Mouse (Mus musculus) adipocyte (in vitro differentiated cells): ENCODE measurements at regions not wholly inside any gene's neighbourhood (a gene's known extent, or its start where the extent isn't known, plus 50 kb on each side); places are given as distances from the start of the nearest gene placed in this dataset.

ENCODE experiments used
- DNase-seq: peaks from one replicate; pipeline ENCODE4 v3.0.0-alpha.2; 2016; ENCODE audit warnings: low spot score

DNA sequence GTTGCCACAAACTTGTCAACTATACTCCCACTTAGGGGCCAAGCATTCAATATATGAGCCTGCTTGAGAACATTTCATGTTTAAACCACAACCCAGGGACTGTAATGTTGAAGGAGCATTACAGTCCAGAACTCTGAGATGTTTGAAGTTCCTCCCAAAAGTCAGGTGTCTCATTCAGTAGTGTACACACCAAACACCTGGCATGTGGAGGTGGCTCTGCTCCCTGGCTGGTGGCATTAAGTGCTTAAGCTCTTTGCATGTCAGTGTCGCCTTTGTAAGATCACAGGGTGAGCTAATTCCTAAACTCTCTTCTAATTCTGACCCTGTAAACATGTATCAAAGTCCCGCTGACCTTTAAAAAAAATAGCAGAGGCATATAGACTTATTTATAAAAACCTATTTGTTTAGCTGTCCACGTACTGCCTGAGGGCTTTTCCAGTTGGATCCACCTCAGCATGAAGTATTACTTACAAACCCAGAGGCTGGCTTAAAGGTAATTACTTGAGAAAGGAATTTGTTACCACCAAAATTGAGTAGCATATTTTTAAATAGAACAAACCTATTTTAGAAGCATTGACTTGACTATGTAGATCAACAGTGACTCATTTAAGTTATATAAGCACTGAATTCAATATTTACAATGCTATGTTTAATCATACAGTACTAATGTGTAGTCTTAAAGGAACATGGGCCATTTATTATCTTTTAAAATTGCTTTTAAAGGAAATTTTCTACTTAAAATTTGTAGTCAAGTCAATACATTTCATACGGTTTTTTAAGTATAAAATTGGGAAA is 276.3 kb upstream of the Fermt1 start:
- no peak for DNase-seq

DNA sequence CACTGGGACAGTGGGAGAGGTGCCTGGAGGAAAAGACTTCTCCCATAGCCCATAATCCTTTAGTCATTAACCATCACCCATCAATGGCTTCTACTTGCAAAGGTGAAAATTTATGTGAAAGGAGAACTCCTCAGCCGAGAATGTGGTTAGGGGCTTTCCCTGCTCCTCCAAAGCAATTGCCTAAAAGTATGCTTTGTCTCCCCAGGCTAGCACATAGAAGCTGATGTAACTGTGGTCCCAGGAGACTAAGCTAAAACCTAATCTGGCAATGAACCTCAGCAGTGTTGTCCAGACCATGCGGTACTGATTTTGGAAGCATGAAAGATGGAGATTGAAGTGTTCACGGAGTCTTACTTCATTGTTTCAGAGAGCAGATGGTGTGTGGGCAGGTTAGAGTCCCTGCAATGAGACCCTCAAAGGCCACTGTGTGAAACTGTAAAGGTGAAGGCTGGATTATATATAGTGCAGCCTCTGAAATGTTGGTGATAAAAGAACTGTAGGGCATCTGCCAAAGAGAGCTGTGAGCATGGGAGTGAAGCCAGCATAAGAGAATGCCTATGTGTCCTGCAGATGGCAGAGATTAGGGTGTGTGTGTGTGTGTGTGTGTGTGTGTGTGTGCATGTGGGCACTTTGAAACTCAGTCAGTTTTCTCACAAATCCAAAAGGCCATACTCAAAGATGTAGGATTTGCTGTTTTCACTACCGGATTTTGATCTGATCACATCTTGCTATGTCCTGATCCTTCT is 289.6 kb upstream of the Fermt1 start:
- no peak for DNase-seq

DNA sequence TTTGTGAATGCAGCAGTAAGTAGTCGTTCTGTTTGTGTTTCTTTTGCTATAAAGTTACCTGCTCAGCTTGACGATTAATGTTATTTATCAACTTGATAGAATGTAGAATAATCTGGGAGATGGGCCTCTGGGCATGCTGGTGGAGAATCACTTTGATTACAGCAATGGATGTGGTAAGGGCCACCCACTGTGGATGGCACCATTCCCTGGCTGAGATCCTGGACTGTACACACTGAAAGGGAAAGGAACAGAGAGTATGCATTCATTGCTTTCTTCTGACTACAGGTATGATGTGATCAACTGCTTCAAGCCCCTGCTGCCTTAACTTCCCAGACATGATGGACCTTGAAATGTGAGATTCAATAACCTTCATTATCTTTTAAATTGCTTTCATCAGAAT is 299.8 kb upstream of the Bmp2 start:
- DNase-seq: no peak

DNA sequence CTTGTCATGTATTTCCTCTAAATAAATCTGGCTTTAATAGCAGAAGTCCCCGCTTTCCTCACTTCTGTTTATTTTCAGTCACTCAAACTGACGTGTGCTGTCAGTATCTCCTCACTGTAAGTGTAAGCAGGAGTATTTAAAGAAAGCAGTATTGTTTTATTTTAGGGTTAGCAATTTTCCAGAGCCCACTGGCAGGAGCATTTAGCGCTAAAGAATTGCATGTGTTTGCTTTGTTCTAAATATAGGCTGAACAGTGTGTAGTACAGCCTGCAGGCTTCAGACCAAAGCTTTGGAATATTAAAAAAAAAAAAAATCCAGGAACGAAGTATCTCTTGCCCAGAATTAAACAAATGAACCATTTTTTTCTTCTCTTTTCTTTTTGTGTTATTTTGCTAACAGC is 277.5 kb upstream of the Bmp2 start:
- no peak for DNase-seq

DNA sequence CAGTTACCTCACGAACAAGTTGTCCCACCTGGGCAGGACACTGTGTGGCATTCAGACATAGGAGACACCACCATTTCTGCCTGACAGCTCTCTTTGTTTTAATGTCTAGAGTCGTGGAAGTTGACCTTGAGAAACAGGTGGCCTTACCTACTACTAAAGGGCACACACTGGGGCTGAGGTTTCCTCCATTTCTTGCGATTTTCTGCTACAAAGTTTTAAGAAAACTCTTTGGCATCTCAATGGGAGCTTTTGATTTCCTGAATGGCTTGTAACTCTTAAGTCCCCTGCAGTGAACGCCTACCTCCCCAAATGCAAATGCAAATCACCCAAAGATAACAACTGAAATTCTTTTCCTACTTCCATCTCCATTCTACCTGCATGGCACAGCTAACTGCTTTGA is 273.4 kb upstream of the Bmp2 start:
- no peak for DNase-seq

DNA sequence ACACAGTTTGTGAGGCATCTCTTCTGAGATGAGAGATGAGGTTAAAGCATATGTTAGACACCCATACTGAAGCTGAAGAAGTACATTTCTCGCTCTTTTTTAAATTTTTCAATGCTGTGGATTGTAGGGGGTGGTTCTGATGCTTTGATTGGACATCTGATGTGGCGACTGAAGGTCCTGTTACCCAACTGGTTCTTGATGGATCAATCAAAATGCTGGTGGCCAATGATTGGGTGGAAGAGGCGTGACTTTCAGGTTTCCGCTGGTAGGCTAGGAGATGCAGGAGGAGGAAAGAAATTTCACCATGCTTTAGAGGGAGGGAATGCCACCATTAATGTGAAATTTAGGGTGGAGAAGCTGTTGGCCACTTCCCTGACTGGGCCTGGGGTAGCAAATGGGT is 272.7 kb upstream of the Bmp2 start:
- DNase-seq: no peak

DNA sequence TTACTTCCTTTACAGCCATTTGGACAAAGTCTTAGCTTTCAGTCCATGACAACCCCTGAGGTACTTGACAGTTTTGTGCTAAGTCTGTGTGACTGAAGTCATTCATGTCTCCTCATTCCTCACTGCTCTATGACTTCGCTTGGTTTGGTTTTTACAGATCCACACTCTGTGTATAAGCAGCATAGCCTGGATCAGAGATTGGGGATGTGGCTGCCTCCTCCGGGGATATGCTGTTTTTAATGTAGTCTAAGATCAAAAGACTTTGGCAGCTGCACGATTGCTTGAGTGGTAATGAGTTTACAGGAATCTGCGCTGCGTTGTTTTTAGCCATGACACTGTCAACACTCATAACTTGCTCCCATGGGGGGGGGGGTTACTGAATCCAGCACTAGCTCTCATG is 269.3 kb upstream of the Bmp2 start:
- no peak for DNase-seq

DNA sequence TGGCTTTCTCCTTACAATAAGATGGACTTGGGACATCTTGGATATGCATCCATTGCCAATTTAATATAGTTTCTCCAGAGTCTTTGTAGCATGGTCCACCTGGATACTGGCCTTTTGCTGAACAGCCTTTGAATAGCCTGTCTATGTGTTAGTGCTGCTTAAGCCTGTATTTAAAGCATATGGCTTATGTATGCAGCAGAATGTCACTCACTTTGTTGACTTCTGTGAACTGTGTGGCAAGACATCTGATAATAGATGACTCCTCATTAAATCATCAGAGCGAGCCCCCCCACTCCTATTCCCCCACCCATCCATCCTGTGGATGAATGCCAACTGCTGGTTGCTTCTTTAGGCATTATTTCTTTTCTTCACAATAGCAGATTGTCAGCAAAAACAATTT is 268.2 kb upstream of the Bmp2 start:
- DNase-seq: no peak

DNA sequence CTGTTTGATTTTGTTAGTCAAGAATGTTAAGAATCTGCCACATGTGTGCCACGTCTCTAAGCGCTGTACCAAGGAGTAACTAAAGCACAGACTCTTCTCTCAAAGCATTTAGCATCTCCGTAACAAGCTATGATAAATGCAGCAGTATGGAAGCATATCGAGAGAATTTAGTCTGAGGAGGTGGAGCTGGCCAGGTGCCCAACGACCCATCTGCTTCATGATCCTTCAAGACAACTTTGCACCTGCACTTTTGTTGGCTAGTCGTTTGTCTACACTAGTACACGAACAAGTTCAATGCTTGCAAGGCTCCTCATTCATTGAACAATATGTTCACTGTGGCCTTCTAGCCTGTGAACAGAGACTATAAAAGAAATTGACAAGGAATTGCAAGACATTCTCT is 257.8 kb upstream of the Bmp2 start:
- no peak for DNase-seq

DNA sequence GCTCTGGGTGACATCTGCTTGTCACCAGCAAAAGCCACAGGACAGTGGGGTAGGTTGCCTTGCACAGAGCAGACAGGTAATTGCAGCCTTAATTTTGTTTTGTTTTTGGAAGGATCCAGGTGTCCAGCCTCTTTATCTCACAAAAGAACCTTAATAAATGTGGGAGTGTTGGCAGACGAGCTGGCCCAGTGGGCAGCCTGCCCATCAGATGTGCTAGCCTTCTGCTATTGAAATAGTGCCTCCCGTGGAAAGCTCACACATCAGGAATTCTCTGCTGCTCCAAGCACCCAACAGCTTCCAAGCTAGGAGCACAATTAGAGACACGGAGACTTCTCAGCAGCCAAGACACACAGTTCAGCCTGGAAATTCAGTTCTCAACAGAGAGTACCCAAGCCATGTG is 246.0 kb upstream of the Bmp2 start:
- DNase-seq: no peak

DNA sequence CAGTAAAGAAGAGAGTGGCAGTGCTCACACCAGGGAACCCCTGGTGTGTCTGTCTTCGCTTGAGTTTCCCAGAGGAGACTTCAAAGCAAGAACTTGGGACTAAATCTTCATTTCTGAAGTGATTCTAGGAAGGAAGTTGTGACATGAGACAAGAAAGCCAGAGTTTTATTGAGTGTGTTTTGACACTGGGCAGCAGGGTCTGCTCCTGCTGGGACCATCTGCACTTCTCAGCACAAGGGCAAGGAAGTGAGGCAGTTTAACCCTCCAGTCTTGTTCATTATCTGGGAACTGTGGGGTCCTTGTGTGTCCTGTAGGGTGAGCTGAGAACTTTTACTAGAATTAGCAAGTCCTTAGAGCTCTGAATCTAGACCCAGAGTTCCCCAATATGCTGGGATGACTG is 241.0 kb upstream of the Bmp2 start:
- no peak for DNase-seq

DNA sequence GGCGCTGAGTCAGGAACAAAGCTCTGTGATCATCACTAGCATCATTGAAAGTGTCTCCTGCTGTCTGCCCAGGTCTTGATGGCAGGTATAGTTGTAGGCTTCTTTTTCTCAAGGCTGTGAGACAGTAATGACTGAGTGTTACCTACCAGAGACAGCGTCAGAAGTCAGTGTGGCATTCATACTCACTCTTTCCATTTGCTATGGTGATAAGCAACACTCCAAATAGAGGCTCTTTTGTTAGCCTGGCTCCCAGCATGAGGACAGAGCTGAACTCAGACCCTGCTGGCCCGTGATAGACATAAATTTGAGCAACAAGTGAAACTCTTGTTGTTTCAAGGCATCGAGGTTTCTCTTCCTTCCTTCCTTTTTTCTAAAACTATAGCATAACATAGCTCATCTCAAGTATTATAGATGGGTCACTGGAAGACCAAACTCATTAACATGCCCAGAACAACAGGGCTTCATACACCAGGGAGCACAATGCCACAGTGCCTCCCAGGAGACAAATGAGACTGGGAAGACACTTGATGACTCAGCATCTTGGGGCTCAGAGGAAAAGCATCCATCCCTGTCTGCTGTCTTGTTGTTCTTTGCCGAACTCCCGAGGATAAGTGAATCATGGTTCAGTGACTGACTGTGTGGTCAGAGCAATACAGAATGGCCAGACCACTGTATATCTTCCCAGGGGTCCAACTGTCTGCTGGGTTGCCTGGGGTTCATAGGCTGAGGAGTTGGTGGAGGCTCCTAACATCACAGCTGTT is 225.5 kb upstream of the Bmp2 start:
- no peak for DNase-seq

DNA sequence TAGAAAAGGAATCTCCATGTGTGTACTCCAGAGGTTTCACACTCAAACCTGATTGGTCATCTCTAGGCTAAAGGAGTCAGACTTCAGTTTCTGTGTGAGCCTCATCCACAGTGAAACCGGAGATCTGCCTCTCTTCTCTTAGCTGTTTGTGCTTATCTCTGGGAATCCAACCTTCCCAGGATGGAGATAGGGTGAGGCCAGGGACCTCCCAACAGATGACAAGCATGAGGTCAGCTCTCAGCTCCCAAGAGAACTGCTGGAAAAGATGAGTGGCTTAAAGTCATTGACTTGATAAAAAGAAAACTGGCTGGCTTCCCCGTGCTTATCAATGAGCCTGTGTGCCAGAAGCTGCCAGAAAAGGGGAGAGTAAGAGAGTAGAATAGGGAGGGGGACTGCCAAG is 224.3 kb upstream of the Bmp2 start:
- DNase-seq: no peak

DNA sequence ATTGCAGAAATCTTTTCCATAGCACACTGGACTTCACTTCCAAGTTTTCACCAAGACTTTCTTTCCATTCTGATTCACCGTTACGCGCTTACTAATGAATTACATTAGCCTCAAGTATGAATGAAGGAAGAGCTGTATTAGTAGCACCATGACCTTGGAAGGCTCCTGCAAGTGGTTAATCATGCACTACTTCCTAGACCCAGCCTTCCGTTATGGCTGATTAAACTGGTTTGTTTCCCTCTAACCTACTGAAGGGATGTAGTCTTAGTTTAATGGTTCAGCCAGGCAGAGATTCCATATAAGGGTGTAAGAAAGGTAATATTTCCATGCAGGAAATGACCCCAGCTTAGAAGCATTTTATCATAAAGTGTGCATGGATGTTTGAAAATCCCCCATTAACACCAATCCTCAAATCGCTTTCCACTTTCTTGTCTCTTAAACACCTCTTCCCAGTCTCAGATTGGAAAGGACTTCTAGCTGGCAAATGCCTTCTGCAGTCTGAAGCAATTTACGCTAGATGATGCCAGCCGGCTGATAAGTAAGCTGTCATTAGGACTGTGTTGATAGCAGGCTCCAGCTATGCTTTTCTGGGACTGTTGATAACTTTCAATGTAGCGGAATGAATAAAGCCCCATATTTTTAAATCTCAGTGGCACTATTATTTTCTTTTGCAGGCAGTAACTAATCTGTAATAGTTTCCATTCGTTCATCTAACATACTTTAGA is 215.6 kb upstream of the Bmp2 start:
- DNase-seq: no peak

DNA sequence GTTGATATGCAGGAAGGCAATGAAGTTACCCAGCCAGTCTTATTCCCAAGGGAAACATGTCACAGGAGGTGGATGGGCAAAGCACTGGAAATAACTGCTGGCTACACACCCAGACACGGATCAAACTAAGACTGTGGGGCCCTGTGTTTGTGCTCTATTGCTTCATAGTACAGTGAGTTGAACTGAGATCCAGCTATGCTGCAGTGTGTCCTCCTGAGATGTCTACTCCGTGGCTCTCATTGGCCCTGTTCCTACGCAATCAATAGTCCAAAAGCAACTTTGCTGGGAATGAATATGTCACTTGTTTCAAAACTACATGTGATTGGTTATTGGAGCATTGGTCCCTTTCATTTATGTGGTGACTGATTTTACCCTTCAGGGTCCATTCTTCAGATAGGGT is 213.8 kb upstream of the Bmp2 start:
- DNase-seq: no peak

DNA sequence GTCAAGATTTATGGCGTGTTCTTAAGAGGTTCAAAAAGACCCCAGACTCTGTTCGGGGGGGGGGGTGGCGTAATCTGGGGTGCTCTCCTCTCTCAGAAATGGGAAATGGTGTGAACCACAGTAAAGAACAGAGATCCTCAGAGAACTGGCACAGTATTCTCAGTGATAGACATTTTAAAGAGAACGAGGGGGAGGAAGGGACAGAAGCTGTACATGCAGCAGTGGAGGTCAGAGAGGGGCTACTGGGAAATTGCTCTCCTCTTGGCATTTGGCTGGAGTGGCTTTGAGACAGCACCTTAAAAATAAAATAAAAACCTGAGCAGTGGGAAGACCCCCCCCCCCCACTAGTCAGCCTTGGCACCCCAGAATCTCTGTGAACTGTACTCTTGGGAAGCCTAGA is 210.6 kb upstream of the Bmp2 start:
- no peak for DNase-seq

DNA sequence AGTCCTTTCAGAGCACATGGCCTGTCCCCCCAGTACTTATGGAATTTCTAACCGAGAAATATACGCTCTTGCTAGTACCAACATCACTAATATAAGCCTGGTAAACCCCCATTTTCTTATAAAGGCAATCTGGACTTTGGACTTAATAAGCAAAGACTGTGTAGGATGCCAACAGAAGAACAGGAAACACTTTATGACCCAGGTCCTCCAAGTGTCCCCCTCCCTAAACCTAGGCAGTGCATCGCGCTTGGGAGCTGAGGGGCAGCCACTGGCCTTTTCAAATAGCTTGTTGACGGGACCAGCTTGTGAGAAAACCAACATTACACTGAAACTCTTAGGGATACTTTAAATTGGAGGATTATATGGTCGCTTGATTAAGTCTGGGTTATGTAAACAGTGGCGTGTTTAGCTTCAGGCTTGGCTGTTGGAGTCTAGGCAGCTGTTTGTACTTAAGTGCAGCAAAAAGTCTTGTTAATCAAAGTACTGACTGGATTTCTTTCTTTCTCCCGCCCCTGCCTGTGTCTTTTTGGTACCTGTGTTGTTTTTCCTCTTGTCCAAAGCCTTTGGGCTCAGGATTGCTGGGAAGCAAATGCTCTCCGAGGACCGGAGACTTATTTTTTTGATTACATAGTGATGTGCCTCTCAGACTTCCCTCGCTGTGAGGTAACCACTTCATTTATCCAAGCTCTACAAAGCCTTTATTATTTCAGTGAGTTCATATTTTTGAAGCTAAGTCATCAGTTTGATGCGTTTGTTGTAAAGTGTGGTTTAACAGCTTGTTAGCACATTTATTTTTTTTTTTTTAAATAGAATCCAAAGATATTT is 205.8 kb upstream of the Bmp2 start:
- DNase-seq: no peak

DNA sequence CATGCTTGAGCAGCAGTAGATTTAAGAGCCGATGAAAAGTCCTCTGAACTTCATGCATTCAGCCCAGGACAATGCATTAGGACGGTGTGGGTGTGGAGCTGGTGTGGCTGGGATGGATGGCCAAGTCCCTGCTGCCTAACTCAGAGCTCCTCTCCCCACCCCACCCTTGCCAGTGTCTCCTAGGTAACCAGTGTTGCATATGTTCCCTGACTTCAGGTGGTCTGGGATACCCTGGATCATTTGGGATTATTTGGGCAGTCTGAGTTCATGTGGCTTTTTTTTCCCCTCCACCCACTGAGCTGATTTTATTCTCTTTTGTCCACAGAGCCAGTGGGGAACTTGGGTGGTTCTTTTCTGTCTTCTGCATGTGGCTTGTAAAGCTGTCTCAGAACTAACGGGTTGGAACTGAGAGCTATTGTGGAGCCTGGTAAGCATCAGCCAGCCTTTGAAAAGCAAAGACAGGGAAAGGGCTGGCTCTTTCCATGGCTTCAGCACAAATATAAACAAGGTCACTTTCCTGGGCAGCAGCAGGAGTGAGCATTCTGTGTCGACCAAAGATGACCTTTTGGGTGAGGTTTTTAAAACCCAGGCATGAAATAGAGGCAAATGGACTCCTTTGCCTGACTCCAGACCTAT is 205.1 kb upstream of the Bmp2 start:
- DNase-seq: no peak

DNA sequence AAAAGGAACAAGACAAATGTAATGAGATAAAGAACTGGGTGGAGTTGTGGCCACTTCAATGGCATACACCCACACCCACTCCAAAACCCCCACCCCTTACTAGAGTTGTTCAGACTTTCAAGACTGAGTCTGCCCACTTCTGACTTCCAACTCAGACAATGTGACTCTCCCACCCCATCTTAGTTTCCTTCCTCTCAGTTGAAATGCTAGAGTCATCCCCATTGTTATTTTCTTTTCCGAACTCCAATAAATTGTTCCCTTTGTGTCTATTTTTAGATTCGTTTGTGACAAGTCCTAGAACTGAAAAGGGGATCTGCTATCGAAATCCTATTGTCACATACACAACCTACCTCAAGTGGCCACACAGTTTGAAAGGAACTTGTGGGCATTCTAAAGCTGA is 200.7 kb upstream of the Bmp2 start:
- no peak for DNase-seq

DNA sequence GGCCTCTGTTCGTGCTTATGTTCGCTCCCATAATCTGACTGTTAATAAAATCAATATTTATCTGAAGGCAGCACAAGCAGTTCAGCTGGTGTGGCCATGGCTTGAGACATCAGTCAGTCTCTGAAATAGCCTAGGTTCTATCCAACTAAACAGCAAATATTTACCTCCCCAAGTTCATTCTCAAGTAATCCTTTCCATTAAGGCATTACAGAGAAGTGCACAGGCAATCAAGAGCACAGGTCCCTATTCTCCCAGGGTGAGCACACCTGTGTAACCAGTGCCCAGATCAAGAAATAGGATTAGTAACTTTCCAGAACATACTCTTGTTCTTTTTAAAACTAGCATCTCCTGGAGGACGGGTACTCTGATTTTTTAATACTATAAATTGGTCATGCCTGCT is 199.2 kb upstream of the Bmp2 start:
- DNase-seq: no peak
